Mouse (Mus musculus): ENCODE measurements at regions not wholly inside any gene's neighbourhood (a gene's known extent, or its start where the extent isn't known, plus 50 kb on each side); places are given as distances from the start of the nearest gene placed in this dataset.

- Histone ChIP-seq H3K27ac (ENCODE audit: insufficient read depth, low read depth) (no peak overlapping the region), H3K9ac (ENCODE audit: insufficient read depth, low read depth) (no peak overlapping the region), H3K9me3 (replicated peaks; ENCODE audit: low read length) (no peaks in the 10 kb centered on the region), H3K36me3 (replicated peaks in 1 of 2; ENCODE audit: control insufficient read depth in 1 of 2, insufficient read depth in 1 of 2, low read length in 1 of 2) (no peaks in the 10 kb centered on the region), H3K4me2 (ENCODE audit: insufficient read depth, low read depth, poor library complexity, severe bottlenecking) (no peak overlapping the region), H3K79me2 (replicated peaks; ENCODE audit: control insufficient read depth, extremely low read depth, insufficient read depth, poor library complexity, severe bottlenecking) (no peaks in the 10 kb centered on the region), H3K27me3 (replicated peaks) (no peaks in the 10 kb centered on the region), H3K4me1 (ENCODE audit: control insufficient read depth in 1 of 2, insufficient read depth in 2 of 2) (peaks cover 5 to 7% of the 10 kb centered on the region in 2 experiments), H3K4me3 (replicated peaks in 1 of 3; ENCODE audit: low read depth in 2 of 3, low read length in 2 of 3, poor library complexity in 1 of 3) (no peak overlapping the region)
- dilution Hi-C loops (cut with MboI; ENCODE audit: extremely low pct_ligation_motif_present, extremely low pct_unique_long_range_greater_than_20kb, low sequenced_read_pairs): no loop called here
- in situ Hi-C loops (cut with MboI; ENCODE audit: low pct_ligation_motif_present, low pct_unique_long_range_greater_than_20kb, low sequenced_read_pairs): no loop called here
- no peak for TF ChIP-seq JUND (conservative IDR thresholded peaks at IDR 0.05; ENCODE audit: low read depth, low read length)
- TF ChIP-seq NELFE (IDR thresholded peaks at IDR 0.05; ENCODE audit: low read depth, low read length): no peak
- no peak for TF ChIP-seq USF2 (conservative IDR thresholded peaks at IDR 0.05; ENCODE audit: low read depth, low read length)
- TF ChIP-seq CHD1 (IDR thresholded peaks at IDR 0.05; ENCODE audit: low read depth, low read length): no peak
- TF ChIP-seq TBP (conservative IDR thresholded peaks at IDR 0.05; ENCODE audit: low read depth, low read length): no peak
- no peak for TF ChIP-seq SMC3 (IDR thresholded peaks at IDR 0.05; ENCODE audit: low read depth, low read length)
- no peak for DNase-seq (ENCODE audit: extremely low read depth)
These were observed 156.4 kb upstream of the Pgrmc2 start for GRCm38 (mm10) chr3:41239246-41239645.

- Histone ChIP-seq H3K79me2 (replicated peaks; ENCODE audit: control insufficient read depth, extremely low read depth, insufficient read depth, poor library complexity, severe bottlenecking) (no peaks in the 10 kb centered on the region), H3K36me3 (replicated peaks in 1 of 2; ENCODE audit: control insufficient read depth in 1 of 2, insufficient read depth in 1 of 2, low read length in 1 of 2) (no peaks in the 10 kb centered on the region), H3K9ac (ENCODE audit: insufficient read depth, low read depth) (no peak overlapping the region), H3K27me3 (replicated peaks) (no peaks in the 10 kb centered on the region), H3K4me1 (ENCODE audit: control insufficient read depth in 1 of 2, insufficient read depth in 2 of 2) (peaks cover 7% of the 10 kb centered on the region in 2 experiments), H3K27ac (ENCODE audit: insufficient read depth, low read depth) (no peak overlapping the region), H3K4me3 (replicated peaks in 1 of 3; ENCODE audit: low read depth in 2 of 3, low read length in 2 of 3, poor library complexity in 1 of 3) (no peak overlapping the region), H3K9me3 (replicated peaks; ENCODE audit: low read length) (no peaks in the 10 kb centered on the region), H3K4me2 (ENCODE audit: insufficient read depth, low read depth, poor library complexity, severe bottlenecking) (no peak overlapping the region)
- in situ Hi-C loops (cut with MboI; ENCODE audit: low pct_ligation_motif_present, low pct_unique_long_range_greater_than_20kb, low sequenced_read_pairs): no loop called here
- dilution Hi-C loops (cut with MboI; ENCODE audit: extremely low pct_ligation_motif_present, extremely low pct_unique_long_range_greater_than_20kb, low sequenced_read_pairs): no loop called here
- no peak for DNase-seq (ENCODE audit: extremely low read depth)
- TF ChIP-seq USF1 (IDR thresholded peaks at IDR 0.05; ENCODE audit: low read depth, low read length) (no peak), MAX (IDR thresholded peaks at IDR 0.05; ENCODE audit: low read length) (no peak), ETS1 (conservative IDR thresholded peaks at IDR 0.05; ENCODE audit: low read depth, low read length) (no peak), TBP (conservative IDR thresholded peaks at IDR 0.05; ENCODE audit: low read depth, low read length) (no peak), CHD2 (IDR thresholded peaks at IDR 0.05; ENCODE audit: low read length) (no peak), EP300 (IDR thresholded peaks at IDR 0.05; ENCODE audit: low read length) (no peak), PAX5 (IDR thresholded peaks at IDR 0.05; ENCODE audit: low read length) (no peak), SIN3A (IDR thresholded peaks at IDR 0.05; ENCODE audit: low read length) (no peak), SMC3 (IDR thresholded peaks at IDR 0.05; ENCODE audit: low read depth, low read length) (no peak), RAD21 (IDR thresholded peaks at IDR 0.05; ENCODE audit: low read depth, low read length) (no peak), UBTF (IDR thresholded peaks at IDR 0.05; ENCODE audit: low read depth, low read length) (no peak), RCOR1 (conservative IDR thresholded peaks at IDR 0.05; ENCODE audit: low read depth, low read length) (no peak), NRF1 (IDR thresholded peaks at IDR 0.05; ENCODE audit: low read depth, low read length) (no peak), MXI1 (IDR thresholded peaks at IDR 0.05; ENCODE audit: low read depth, low read length) (no peak), CHD1 (IDR thresholded peaks at IDR 0.05; ENCODE audit: low read depth, low read length) (no peak), ELF1 (IDR thresholded peaks at IDR 0.05; ENCODE audit: low read depth, low read length) (no peak), POLR2AphosphoS2 (IDR thresholded peaks at IDR 0.05; ENCODE audit: low read depth, low read length) (no peak), POLR2A (IDR thresholded peaks at IDR 0.05; ENCODE audit: low read depth, low read length) (no peak), KAT2A (IDR thresholded peaks at IDR 0.05; ENCODE audit: insufficient replicate concordance, low read length) (no peak), JUND (conservative IDR thresholded peaks at IDR 0.05; ENCODE audit: low read depth, low read length) (no peak)
These were observed 155.2 kb upstream of the Pgrmc2 start for GRCm38 (mm10) chr3:41238046-41238445.

Data from CH12.LX (cell line).